Mouse (Mus musculus) CD4-positive, CD25-positive, alpha-beta regulatory T cell (primary cell): ENCODE results near the gene Olfr449. TPM values are rescaled to one million over a fixed set of nuclear protein-coding genes. Genes with fewer than 3 reads are reported as not detected.

Experiments
- polyA plus RNA-seq: library from polyadenylated mRNA; unstranded; fragments of 100-300 nt; shearing (Covaris generic); gene quantifications from one replicate; pipeline ENCODE4 v1.2.1, GENCODE M21; 2017

Olfr449 gene
- polyA plus RNA-seq, result not detected

DNA sequence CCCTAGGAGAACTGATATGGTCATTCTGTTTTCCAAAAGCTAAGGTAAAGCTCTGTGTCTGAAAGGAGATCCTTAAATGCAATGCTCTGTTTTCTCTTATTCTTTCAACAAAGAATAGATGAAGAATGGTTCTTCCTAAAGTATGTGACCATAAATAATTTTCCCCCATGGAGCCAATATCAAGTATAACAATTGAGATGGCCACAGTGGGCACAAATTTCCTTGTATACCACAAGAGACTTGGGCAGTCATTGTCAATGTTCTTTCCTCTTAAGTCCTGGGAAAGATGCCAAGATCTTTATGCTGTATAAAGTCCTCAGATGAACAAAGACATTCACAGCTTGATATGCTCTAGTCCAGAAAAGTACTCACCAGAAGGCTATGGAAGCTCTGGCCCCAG lies at the start of gene Olfr449:
Gene Olfr449 (plus strand): TSS at position 301 of the 400 bp plus-strand sequence.

GRCm38 (mm10) chr6:42784793-42785192 lies 49.4 kb upstream of the Olfr449 start, which contains the start of gene Olfr452:
Olfr452 (plus strand) TSS chr6:42785093.

GRCm38 (mm10) chr6:42811639-42812038 lies 22.5 kb upstream of the Olfr449 start, which contains the start of gene Olfr450:
Olfr450 (plus strand) TSS chr6:42811939.

Other genes starting within 250 kb of the Olfr449 start
- not detected for gene Tcaf3, start 236.7 kb upstream of the Olfr449 start, polyA plus RNA-seq
- 0.05 TPM for gene Tcaf2, start 189.1 kb upstream of the Olfr449 start, polyA plus RNA-seq
- gene Tcaf1, start 124.3 kb upstream of the Olfr449 start, polyA plus RNA-seq, result 0.19 TPM
- not detected for gene Olfr453, start 95.0 kb upstream of the Olfr449 start, polyA plus RNA-seq
- gene Olfr38, start 78.0 kb upstream of the Olfr449 start, polyA plus RNA-seq, result 0.06 TPM
- gene Olfr452, start 49.3 kb upstream of the Olfr449 start, polyA plus RNA-seq, result not detected
- gene Olfr450, start 22.4 kb upstream of the Olfr449 start, polyA plus RNA-seq, result not detected
- not detected for gene Olfr448, start 56.1 kb downstream of the Olfr449 start, polyA plus RNA-seq
- not detected for gene Olfr447, start 74.5 kb downstream of the Olfr449 start, polyA plus RNA-seq
- gene Olfr446, start 87.0 kb downstream of the Olfr449 start, polyA plus RNA-seq, result not detected
- gene Olfr444, start 114.7 kb downstream of the Olfr449 start, polyA plus RNA-seq, result not detected